ENCODE assay signal across 26 mouse cellular contexts in the genomic region with DNA sequence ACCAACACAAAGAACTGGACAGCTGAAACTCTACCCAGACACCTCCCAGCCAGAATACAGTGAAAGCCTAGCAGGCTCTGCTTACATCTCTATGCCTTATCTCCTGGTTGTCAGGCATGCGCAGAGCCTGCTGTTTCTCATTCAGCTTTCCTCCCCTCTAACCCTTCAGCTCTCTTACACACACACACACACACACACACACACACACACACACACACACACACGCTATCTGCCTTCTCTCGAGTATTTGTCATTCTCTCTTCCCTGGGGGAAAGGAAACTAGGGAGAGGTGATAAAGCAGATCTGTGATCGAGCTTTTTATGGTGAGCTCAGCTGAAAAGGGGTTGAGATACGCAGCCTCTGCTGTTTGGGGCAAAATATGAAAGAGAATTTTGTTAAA. TPM values are rescaled to one million over a fixed set of nuclear protein-coding genes. Genes with fewer than 3 reads are reported as not detected.
DNase-seq lines count a peak whose midpoint lies in the region; ATAC-seq lines count a peak whose summit lies in the region.
"Had no signal": no experiment of that assay in that cellular context is flagged by ENCODE, and none has a peak within 500 bp of the region (broad histone marks: within the 10 kb centered on the region; RNA-seq: fewer than 3 reads in every experiment).

No protein-coding gene starts in this region.

- no peak overlapping the region for H3K27ac ChIP-seq in heart, embryonic 14.5 days (replicated peaks in 1 of 2; ENCODE audit: control insufficient read depth in 1 of 2, insufficient read depth in 1 of 2, low read depth in 2 of 2, low read length in 2 of 2)
- H3K27ac ChIP-seq in liver, embryonic 16.5 days (ENCODE audit: low read length), result peak overlapping the region; percentile 46
- no peak overlapping the region for H3K27ac ChIP-seq in midbrain, embryonic 13.5 days
- H3K27ac ChIP-seq: embryonic facial prominence, embryonic 13.5 days; forebrain, embryonic 10.5 days; gastrocnemius, adult 2 months; kidney, postnatal 0 days; limb, embryonic 12.5 days; macrophage; midbrain, embryonic 15.5 days; neural tube, embryonic 15.5 days had no signal

- no peaks in the 10 kb centered on the region for H3K27me3 ChIP-seq in heart, embryonic 14.5 days (ENCODE audit: control insufficient read depth, insufficient read depth, low read length)
- no peaks in the 10 kb centered on the region for H3K27me3 ChIP-seq in erythroblast, embryonic 14.5 days (ENCODE audit: control insufficient read depth)
- no peaks in the 10 kb centered on the region for H3K27me3 ChIP-seq in liver, embryonic 16.5 days (ENCODE audit: control insufficient read depth, insufficient read depth, low read depth, low read length)
- no peaks in the 10 kb centered on the region for H3K27me3 ChIP-seq in midbrain, embryonic 13.5 days
- H3K27me3 ChIP-seq: embryonic facial prominence, embryonic 13.5 days; limb, embryonic 12.5 days; midbrain, embryonic 15.5 days; neural tube, embryonic 15.5 days; Patski had no signal

- 0 out of 2 replicates have a peak overlapping the region, but pooled peaks have one; percentile 18 for H3K4me2 ChIP-seq in heart, embryonic 14.5 days (ENCODE audit: low read length)
- H3K4me2 ChIP-seq in liver, embryonic 16.5 days (ENCODE audit: low read depth, low read length), result peak overlapping the region; percentile 25
- H3K4me2 ChIP-seq in midbrain, embryonic 13.5 days (replicated peaks), result no peak overlapping the region
- H3K4me2 ChIP-seq: embryonic facial prominence, embryonic 13.5 days; limb, embryonic 12.5 days; lung, embryonic 14.5 days; midbrain, embryonic 15.5 days; neural tube, embryonic 15.5 days had no signal

- intact Hi-C loops in heart, postnatal 14 days (cut with DNase I), result loop anchor here (5.0 kb wide), 2 partner anchors 113 to 128 kb away; partner anchors contain the start of genes Cct6b and Zfp830

- H3K9ac ChIP-seq in heart, embryonic 14.5 days (ENCODE audit: low read length), result peak overlapping the region; percentile 30; the same call in 1 of the 2 replicates
- H3K9ac ChIP-seq in liver, embryonic 16.5 days (ENCODE audit: low read depth, low read length), result 0 out of 2 replicates have a peak overlapping the region, but pooled peaks have one; percentile 13
- no peak overlapping the region for H3K9ac ChIP-seq in midbrain, embryonic 13.5 days (replicated peaks)
- H3K9ac ChIP-seq: embryonic facial prominence, embryonic 13.5 days; limb, embryonic 12.5 days; lung, embryonic 14.5 days; midbrain, embryonic 15.5 days; neural tube, embryonic 15.5 days had no signal

- no peaks in the 10 kb centered on the region for H3K9me3 ChIP-seq in heart, embryonic 14.5 days (ENCODE audit: control insufficient read depth, low read length)
- peaks cover 4% of the 10 kb centered on the region for H3K9me3 ChIP-seq in erythroblast, embryonic 14.5 days (ENCODE audit: control insufficient read depth, low read length)
- no peaks in the 10 kb centered on the region for H3K9me3 ChIP-seq in liver, embryonic 16.5 days (replicated peaks; ENCODE audit: control insufficient read depth, low read length)
- H3K9me3 ChIP-seq in midbrain, embryonic 13.5 days, result no peaks in the 10 kb centered on the region
- H3K9me3 ChIP-seq: embryonic facial prominence, embryonic 13.5 days; forebrain, embryonic 10.5 days; limb, embryonic 12.5 days; midbrain, embryonic 15.5 days; neural tube, embryonic 15.5 days had no signal

- no peak overlapping the region for H3K4me3 ChIP-seq in heart, embryonic 14.5 days (ENCODE audit: control insufficient read depth in 1 of 2, insufficient read depth in 1 of 2, low read depth in 1 of 2, low read length in 2 of 2)
- H3K4me3 ChIP-seq in erythroblast, embryonic 14.5 days (replicated peaks), result peak overlapping the region; percentile 26
- no peak overlapping the region for H3K4me3 ChIP-seq in liver, embryonic 16.5 days (ENCODE audit: low read depth, low read length)
- H3K4me3 ChIP-seq in midbrain, embryonic 13.5 days (replicated peaks), result no peak overlapping the region
- H3K4me3 ChIP-seq: embryonic facial prominence, embryonic 13.5 days; forebrain, embryonic 10.5 days; gastrocnemius, adult 2 months; limb, embryonic 12.5 days; midbrain, embryonic 15.5 days; myocyte; neural tube, embryonic 15.5 days had no signal

- WGBS in heart, embryonic 14.5 days, result 11% methylated on average over 5 of the region's 5 CpGs
- WGBS in liver, embryonic 16.5 days (ENCODE audit: insufficient replicate concordance), result 22% methylated on average over 5 of the region's 5 CpGs
- 73% methylated on average over 5 of the region's 5 CpGs for WGBS in midbrain, embryonic 13.5 days

- DNase-seq in heart, postnatal 14 days, result no peak
- DNase-seq in MEL-GATA-1-ER (ENCODE audit: extremely low read depth, low read depth), result peak; percentile 73
- DNase-seq in right cerebral cortex, postnatal 14 days, result no peak
- DNase-seq: adrenal gland, adult 8-10 months; cerebellum, adult 9-11 months; gastrocnemius, adult 2 months; heart, adult 11 months; kidney, adult 11 months; lung, embryonic 14.5 days; thymus, adult 2 months had no signal

- peaks cover 0 to 10% of the 10 kb centered on the region in 2 experiments; a peak in 2 of 4 replicates for H3K4me1 ChIP-seq in heart, embryonic 14.5 days (ENCODE audit: control insufficient read depth in 2 of 2, insufficient read depth in 2 of 2, low read length in 2 of 2)
- peaks cover 23% of the 10 kb centered on the region for H3K4me1 ChIP-seq in erythroblast, embryonic 14.5 days (ENCODE audit: control insufficient read depth)
- H3K4me1 ChIP-seq in liver, embryonic 16.5 days (ENCODE audit: control insufficient read depth, low read depth, low read length), result peaks cover 3% of the 10 kb centered on the region
- H3K4me1 ChIP-seq in midbrain, embryonic 13.5 days (replicated peaks), result peaks cover 8% of the 10 kb centered on the region

- peaks cover 17% of the 10 kb centered on the region for H3K36me3 ChIP-seq in heart, embryonic 14.5 days (ENCODE audit: control insufficient read depth, insufficient read depth, low read length)
- H3K36me3 ChIP-seq in erythroblast, embryonic 14.5 days (ENCODE audit: control insufficient read depth), result peaks cover 14% of the 10 kb centered on the region
- H3K36me3 ChIP-seq in liver, embryonic 16.5 days (ENCODE audit: control insufficient read depth, insufficient read depth), result no peaks in the 10 kb centered on the region
- H3K36me3 ChIP-seq in midbrain, embryonic 13.5 days, result peaks cover 10% of the 10 kb centered on the region; the same call in 1 of the 2 replicates
- H3K36me3 ChIP-seq: midbrain, embryonic 15.5 days; neural tube, embryonic 15.5 days had no signal

- no peak for ATAC-seq in heart, embryonic 14.5 days (ENCODE audit: insufficient number of reproducible peaks, insufficient read depth, low FRiP score, low read depth)
- ATAC-seq in liver, embryonic 16.5 days (ENCODE audit: low read depth), result no peak
- no peak for ATAC-seq in midbrain, embryonic 13.5 days
- ATAC-seq: midbrain, embryonic 15.5 days; Patski had no signal

RNA-seq across cellular contexts. Expression of gene Rffl, which starts 3.9 kb away (rescaled TPM):
- 3.7 and 3.8 TPM in 2 replicates for polyA plus RNA-seq in heart, embryonic 14.5 days (2014; fragmentation: Nextera tagmentation; extraction: Ambion mirVana)
- total RNA-seq in heart, postnatal 14 days (2021), result 1 to 10 TPM; 5.0 to 6.5 TPM
- 4.5 and 6.4 TPM in 2 replicates for polyA plus RNA-seq in erythroblast, embryonic 14.5 days (2012)
- 25.8 and 26.4 TPM in 2 replicates for polyA plus RNA-seq in liver, embryonic 16.5 days (2015; fragmentation: Nextera tagmentation; extraction: Ambion mirVana)
- polyA plus RNA-seq in midbrain, embryonic 13.5 days (2015; fragmentation: Nextera tagmentation; extraction: Ambion mirVana), result 4.5 and 5.9 TPM in 2 replicates

RNA-seq across cellular contexts. Expression of gene Rad51d, which starts 15.5 kb away (rescaled TPM):
- polyA plus RNA-seq in heart, embryonic 14.5 days (2014; fragmentation: Nextera tagmentation; extraction: Ambion mirVana), result 15.0 and 15.8 TPM in 2 replicates
- total RNA-seq in heart, postnatal 14 days (2021), result 1 to 10 TPM; 8.0 to 8.3 TPM
- 0.05 and 0.19 TPM in 2 replicates for polyA plus RNA-seq in erythroblast, embryonic 14.5 days (2012)
- 4.1 and 4.7 TPM in 2 replicates for polyA plus RNA-seq in liver, embryonic 16.5 days (2015; fragmentation: Nextera tagmentation; extraction: Ambion mirVana)
- polyA plus RNA-seq in midbrain, embryonic 13.5 days (2015; fragmentation: Nextera tagmentation; extraction: Ambion mirVana), result 12.1 and 13.8 TPM in 2 replicates

RNA-seq across cellular contexts. Expression of gene Fndc8, which starts 17.0 kb away (rescaled TPM):
- polyA plus RNA-seq in heart, embryonic 14.5 days (2014; fragmentation: Nextera tagmentation; extraction: Ambion mirVana), result 0.09 and 0.35 TPM in 2 replicates
- not detected for total RNA-seq in heart, postnatal 14 days (2021)
- polyA plus RNA-seq in erythroblast, embryonic 14.5 days (2012), result 0.03 TPM in 1 of 2 replicates, not detected in the other
- 0.09 and 0.12 TPM in 2 replicates for polyA plus RNA-seq in liver, embryonic 16.5 days (2015; fragmentation: Nextera tagmentation; extraction: Ambion mirVana)
- 0.48 and 0.62 TPM in 2 replicates for polyA plus RNA-seq in midbrain, embryonic 13.5 days (2015; fragmentation: Nextera tagmentation; extraction: Ambion mirVana)
- total RNA-seq: gastrocnemius, adult 2 months; layer of hippocampus, postnatal 25 days; left cerebral cortex, postnatal 10 days had no signal
- polyA plus RNA-seq: cortical plate, adult 2 months; lung, embryonic 14.5 days; macrophage had no signal

RNA-seq across cellular contexts. Expression of gene Nle1, which starts 33.3 kb away (rescaled TPM):
- 18.8 and 19.0 TPM in 2 replicates for polyA plus RNA-seq in heart, embryonic 14.5 days (2014; fragmentation: Nextera tagmentation; extraction: Ambion mirVana)
- total RNA-seq in heart, postnatal 14 days (2021), result 10 to 100 TPM; 12.6 to 12.7 TPM
- polyA plus RNA-seq in erythroblast, embryonic 14.5 days (2012), result 1.0 and 2.2 TPM in 2 replicates
- 9.1 and 10.7 TPM in 2 replicates for polyA plus RNA-seq in liver, embryonic 16.5 days (2015; fragmentation: Nextera tagmentation; extraction: Ambion mirVana)
- polyA plus RNA-seq in midbrain, embryonic 13.5 days (2015; fragmentation: Nextera tagmentation; extraction: Ambion mirVana), result 31.2 and 32.2 TPM in 2 replicates

RNA-seq across cellular contexts. Expression of gene Unc45b, which starts 35.4 kb away (rescaled TPM):
- polyA plus RNA-seq in heart, embryonic 14.5 days (2014; fragmentation: Nextera tagmentation; extraction: Ambion mirVana), result 206 and 211 TPM in 2 replicates
- total RNA-seq in heart, postnatal 14 days (2021), result 100 to 1,000 TPM; 162 to 164 TPM
- polyA plus RNA-seq in erythroblast, embryonic 14.5 days (2012), result not detected in 2 replicates
- polyA plus RNA-seq in liver, embryonic 16.5 days (2015; fragmentation: Nextera tagmentation; extraction: Ambion mirVana), result 1.4 and 2.4 TPM in 2 replicates
- polyA plus RNA-seq in midbrain, embryonic 13.5 days (2015; fragmentation: Nextera tagmentation; extraction: Ambion mirVana), result 0.59 and 0.93 TPM in 2 replicates
- polyA plus RNA-seq: macrophage, Patski had no signal
